Mouse (Mus musculus) kidney, adult 18-20 months (tissue): ENCODE data around the gene Ppp1r37.
"Not testable (repeated sequence)": the region's sequence is repeated elsewhere in the genome, so short reads cannot be mapped to it uniquely, and the experiment has no call there.

Experiments
- DNase-seq: peaks from one replicate; pipeline ENCODE4 v3.0.0; 2021

The Ppp1r37 gene

DNA sequence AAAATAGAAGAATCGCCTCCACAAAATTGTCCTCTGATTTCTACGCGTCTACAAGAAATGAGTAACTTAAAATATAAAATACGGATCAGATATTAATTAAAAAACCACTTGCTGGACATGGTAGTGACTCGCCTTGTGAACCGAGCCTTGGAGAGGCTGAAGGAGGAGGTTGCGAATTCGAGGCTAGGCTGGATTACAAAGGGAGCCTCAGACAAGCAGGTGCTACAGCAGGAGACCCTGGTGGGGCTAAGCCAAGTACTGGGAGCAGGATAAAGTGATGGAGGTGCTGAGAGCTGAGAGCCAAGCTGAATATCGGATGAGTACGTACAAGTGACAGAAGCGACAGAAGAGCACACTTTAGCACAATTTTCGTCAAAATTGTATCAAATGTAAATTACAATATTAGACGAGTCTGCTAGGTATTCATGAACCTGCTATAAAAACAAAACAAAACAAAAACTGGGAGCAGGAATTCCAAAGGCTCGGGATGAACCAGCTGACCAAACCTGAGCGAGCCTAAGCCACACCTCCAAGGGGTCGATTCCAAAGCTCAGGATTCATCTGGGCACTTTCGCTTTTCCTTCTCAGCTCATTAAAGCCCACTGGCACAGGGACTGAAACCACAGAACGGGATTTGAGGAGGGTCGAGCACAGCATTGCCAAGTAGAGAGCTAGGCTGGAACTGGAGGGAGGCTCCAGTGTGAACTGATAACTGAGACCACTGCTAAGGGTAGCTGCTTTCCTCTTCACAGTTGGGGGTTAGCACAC, at the start of gene Ppp1r37:
Gene Ppp1r37, minus strand, starts transcription at position 434 of the 768 bp plus-strand sequence.
- DNase-seq: peak; percentile 50

- DNase-seq: no peak
Observed at GRCm38 (mm10) chr7:19610969-19611368, 48.1 kb upstream of the Ppp1r37 start.

- DNase-seq: no peak
Observed at GRCm38 (mm10) chr7:19609641-19610332, 46.9 kb upstream of the Ppp1r37 start.

DNA sequence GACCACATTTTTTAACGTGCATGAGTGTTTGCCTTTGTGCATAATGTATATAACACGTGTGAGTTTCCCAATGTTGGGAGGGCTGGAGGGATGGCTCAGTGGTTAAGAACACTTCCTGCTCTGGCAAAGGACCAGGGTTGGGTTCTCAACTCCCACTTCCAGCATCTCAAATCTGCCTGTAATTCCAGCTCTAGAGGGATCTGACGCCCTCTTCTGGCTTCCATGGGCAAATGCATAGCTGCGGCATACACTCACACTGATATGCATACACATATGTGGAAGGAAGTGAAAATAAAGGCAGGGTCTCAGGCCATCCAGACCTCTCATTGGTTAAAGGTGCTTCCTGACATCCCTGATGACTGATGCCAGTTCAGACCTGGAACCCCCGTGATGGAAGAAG, 44.4 kb upstream of the Ppp1r37 start:
- DNase-seq: no peak

GRCm38 (mm10) chr7:19604606-19605214, 41.8 kb upstream of the Ppp1r37 start:
- DNase-seq: not testable (repeated sequence)

GRCm38 (mm10) chr7:19603849-19604605, 41.2 kb upstream of the Ppp1r37 start, which contains the start of gene Clasrp:
Gene Clasrp, minus strand, starts transcription at chr7:19604486.
- DNase-seq: peak; percentile 96

DNA sequence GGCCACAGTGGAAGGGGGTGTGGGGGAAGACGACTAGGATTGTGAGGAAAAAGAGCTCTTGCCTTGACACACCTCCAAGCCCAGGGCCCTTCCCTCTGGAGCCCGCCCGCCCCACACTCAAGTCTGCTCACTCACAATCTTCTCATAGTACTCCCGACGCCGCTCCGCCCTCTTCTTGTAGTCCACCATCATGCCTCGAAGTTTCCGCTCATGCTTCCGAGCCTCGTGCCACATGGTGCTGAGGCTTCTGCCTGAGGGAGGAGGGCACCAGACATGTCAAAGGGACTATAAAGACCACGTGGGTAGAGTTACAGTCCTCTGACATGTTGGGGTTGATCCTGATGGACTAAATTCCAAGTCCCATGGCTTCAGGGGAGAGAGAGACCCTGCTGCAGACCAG, 40.2 kb upstream of the Ppp1r37 start:
- no peak for DNase-seq

DNA sequence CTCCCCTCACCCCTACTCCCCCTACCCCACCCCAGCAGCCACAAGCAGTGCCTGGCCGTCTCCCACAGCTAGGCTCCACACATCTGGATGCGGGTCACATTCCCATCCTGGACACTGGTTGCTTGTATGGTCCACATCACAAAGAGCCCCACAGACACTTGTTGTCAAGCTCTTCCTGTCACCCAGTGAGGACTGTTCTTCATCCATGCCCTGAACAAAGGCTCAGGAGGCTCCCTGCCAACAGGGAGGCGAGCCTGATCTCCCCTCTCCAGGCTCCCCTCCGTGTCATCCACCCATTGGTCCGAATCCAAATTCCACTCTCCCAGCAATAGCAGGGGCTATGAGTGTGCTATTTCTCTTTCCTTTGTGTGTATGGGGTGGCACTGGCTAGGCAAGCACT, 37.7 kb upstream of the Ppp1r37 start:
- no peak for DNase-seq

- DNase-seq: no peak
Observed at GRCm38 (mm10) chr7:19593061-19593730, 30.3 kb upstream of the Ppp1r37 start.

DNA sequence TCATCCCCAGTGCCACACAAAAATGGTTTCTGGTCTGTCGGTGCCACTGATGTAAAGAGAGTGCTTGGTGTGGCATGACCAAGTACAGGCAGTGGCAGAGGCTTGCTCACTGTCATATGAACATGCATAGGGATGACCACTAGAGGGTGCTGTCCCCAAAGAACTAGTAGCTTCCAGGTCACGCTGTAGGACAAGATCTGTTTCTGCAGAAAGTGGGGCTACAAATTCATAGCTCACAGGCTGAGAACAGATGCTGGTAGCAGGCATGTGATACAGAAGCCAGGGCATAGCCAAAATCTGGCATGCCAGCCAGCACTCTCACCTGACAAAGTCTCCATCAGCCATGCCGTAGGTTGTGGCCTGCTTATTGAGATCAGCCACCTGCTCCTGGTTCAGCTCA, 27.0 kb upstream of the Ppp1r37 start:
- peak; percentile 69 for DNase-seq

DNA sequence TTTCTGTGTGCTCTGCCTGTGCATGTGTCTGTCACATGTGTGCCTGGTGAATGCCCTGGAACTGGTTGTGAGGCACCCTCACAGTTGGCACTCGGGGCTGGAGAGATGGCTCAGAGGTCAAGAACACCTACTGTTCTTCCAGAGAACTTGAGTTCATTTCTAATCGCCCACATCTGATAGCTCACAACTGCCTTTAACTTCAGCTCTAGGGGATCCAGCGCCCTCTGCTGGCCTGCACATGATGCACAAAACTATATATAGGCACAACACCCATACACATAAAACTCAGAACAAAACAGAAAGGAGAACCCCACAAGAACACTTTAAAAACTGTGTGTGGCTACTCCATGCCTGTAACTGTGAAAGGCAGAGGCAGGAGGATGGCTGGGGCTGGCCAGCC, 26.3 kb upstream of the Ppp1r37 start:
- DNase-seq: peak; percentile 59

- DNase-seq: no peak
Observed at GRCm38 (mm10) chr7:19586269-19586668, 23.4 kb upstream of the Ppp1r37 start.

GRCm38 (mm10) chr7:19580634-19581033, 17.8 kb upstream of the Ppp1r37 start:
- no peak for DNase-seq

DNA sequence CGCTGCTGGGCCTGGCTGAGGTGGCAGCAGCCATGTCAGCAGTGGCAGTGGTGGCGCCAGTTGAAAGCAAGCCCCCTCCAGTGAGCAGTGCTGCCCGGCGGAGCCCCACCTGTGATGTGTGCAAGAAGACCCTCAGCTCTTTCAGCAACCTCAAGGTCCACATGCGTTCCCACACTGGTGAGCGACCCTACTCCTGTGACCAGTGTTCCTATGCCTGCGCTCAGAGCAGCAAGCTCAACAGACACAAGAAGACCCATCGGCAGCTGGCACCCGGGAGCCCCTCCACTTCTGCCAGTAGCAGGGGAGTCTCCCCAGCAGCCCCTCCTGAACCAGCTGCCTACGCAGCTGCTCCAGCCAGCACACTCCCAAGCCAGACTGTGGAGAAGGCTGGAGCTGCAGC, 16.9 kb upstream of the Ppp1r37 start:
- DNase-seq: no peak

GRCm38 (mm10) chr7:19578436-19578835, 15.6 kb upstream of the Ppp1r37 start:
- DNase-seq: no peak

GRCm38 (mm10) chr7:19577877-19578414, 15.1 kb upstream of the Ppp1r37 start:
- DNase-seq: no peak

- peak; percentile 67 for DNase-seq
Observed at GRCm38 (mm10) chr7:19577141-19577852, 14.4 kb upstream of the Ppp1r37 start, which contains the start of the genes Zfp296 and Gemin7. Gene Zfp296, plus strand, starts transcription at chr7:19577287. Gene Gemin7, minus strand, starts transcription at chr7:19577595.

GRCm38 (mm10) chr7:19575559-19575958, 12.7 kb upstream of the Ppp1r37 start:
- DNase-seq: no peak

GRCm38 (mm10) chr7:19573776-19574140, 10.9 kb upstream of the Ppp1r37 start:
- no peak for DNase-seq

GRCm38 (mm10) chr7:19572926-19573775, 10.3 kb upstream of the Ppp1r37 start:
- DNase-seq: peak; percentile 90
